ENCODE assay signal across 8 mouse cellular contexts in the genomic region with DNA sequence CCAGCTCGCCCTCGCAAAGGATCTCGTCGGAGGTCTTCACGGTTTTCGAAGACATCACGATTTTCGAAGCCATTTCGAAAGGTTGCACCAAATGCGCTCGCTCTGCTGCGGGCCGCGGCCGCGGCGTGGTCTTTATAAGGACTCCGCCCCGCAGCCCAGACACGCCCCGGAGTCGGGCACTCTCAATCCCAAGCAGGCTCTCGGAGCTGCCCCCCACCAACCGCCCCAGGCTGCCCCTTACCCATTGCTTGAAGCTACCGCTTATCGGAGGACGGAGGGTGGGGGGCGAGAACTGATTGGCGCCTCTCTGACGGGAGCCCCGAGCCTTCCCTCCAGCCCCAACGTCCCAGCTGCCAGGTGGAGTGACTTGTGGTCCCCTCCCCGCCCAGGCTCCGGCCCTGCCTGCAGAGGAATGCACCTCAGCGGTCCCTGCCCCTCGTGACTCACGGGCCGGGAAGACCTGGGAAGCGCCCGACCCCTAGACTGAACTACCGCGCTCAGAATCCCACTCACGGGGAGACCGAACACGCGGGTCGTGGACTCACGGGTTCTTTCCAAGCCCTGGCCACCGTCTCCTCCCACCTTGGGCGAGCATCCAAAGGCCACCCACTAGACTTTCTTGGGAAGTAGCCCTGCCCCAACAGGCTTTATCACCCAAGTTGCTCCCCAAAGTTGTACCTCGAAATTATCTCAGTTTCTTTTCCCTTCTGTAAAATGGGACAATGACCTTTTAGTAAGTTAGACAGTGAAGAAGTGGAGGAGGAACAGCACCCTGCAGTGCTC. TPM values are rescaled to one million over a fixed set of nuclear protein-coding genes. Genes with fewer than 3 reads are reported as not detected.
DNase-seq lines count a peak whose midpoint lies in the region; ATAC-seq and TF ChIP-seq lines count a peak whose summit lies in the region.

A gene (minus strand): TSS at position 733 of the 783 bp plus-strand sequence.

- no peak for TF ChIP-seq EP300 in liver, postnatal 0 days (IDR thresholded peaks at IDR 0.05; ENCODE audit: low read depth)

- peak; percentile 50 for ATAC-seq in intestine, embryonic 16.5 days
- no peak for ATAC-seq in liver, postnatal 0 days

- peak within 1 kb of the TSS; percentile 84 for H3K4me2 ChIP-seq in intestine, embryonic 16.5 days (ENCODE audit: low read depth, low read length)
- H3K4me2 ChIP-seq in liver, postnatal 0 days (ENCODE audit: low read depth, low read length) = peak within 1 kb of the TSS; percentile 73

- H3K36me3 ChIP-seq in spleen, adult 2 months (ENCODE audit: control insufficient read depth, insufficient read depth, low read length) = no peaks in the 10 kb centered on the region
- no peaks in the 10 kb centered on the region for H3K36me3 ChIP-seq in intestine, embryonic 16.5 days (ENCODE audit: control insufficient read depth, insufficient read depth, low read length)
- H3K36me3 ChIP-seq in liver, postnatal 0 days (replicated peaks; ENCODE audit: insufficient read depth, low read length) = no peaks in the 10 kb centered on the region

- no peak for DNase-seq in spleen, adult 2 months (ENCODE audit: low read depth in 1 of 2, low spot score in 2 of 2)
- DNase-seq in spleen, postnatal 10 days (ENCODE audit: low spot score in 2 of 2) = no peak
- DNase-seq in liver, postnatal 0 days = no peak
- no peak for DNase-seq in adipocyte (ENCODE audit: low spot score)
- no peak for DNase-seq in layer of hippocampus, postnatal 36 days

- H3K27ac ChIP-seq in spleen, adult 2 months (ENCODE audit: insufficient read depth, low read length) = no peak within 1 kb of the TSS
- no peak within 1 kb of the TSS for H3K27ac ChIP-seq in embryonic fibroblast, embryonic 13.5 days (ENCODE audit: insufficient read depth, low read length)
- H3K27ac ChIP-seq in intestine, embryonic 16.5 days (ENCODE audit: low read length) = no peak within 1 kb of the TSS
- no peak within 1 kb of the TSS for H3K27ac ChIP-seq in liver, postnatal 0 days (ENCODE audit: low read depth)
- H3K27ac ChIP-seq in olfactory bulb, adult 2 months (ENCODE audit: insufficient read depth, low read depth, low read length) = no peak within 1 kb of the TSS

- no peak for TF ChIP-seq CTCF in spleen, adult 2 months (IDR thresholded peaks at IDR 0.05; ENCODE audit: extremely low read depth, insufficient read depth, insufficient read length, insufficient replicate concordance)
- no peak for TF ChIP-seq CTCF in embryonic fibroblast, embryonic 13.5 days (IDR thresholded peaks at IDR 0.05; ENCODE audit: borderline replicate concordance, insufficient read depth, low read length)
- no peak for TF ChIP-seq CTCF in liver, postnatal 0 days (IDR thresholded peaks at IDR 0.05; ENCODE audit: low read depth)
- no peak for TF ChIP-seq CTCF in olfactory bulb, adult 2 months (IDR thresholded peaks at IDR 0.05; ENCODE audit: insufficient read depth, low read depth, low read length)

- WGBS in spleen, adult 2 months = 5% methylated on average over 51 of the region's 51 CpGs
- 3% methylated on average over 51 of the region's 51 CpGs for WGBS in intestine, embryonic 16.5 days
- WGBS in liver, postnatal 0 days (ENCODE audit: insufficient replicate concordance) = 3% methylated on average over 51 of the region's 51 CpGs
- 5% methylated on average over 51 of the region's 51 CpGs for WGBS in olfactory bulb, adult 2 months

- H3K9me3 ChIP-seq in intestine, embryonic 16.5 days (ENCODE audit: control insufficient read depth, low read length) = no peaks in the 10 kb centered on the region
- no peaks in the 10 kb centered on the region for H3K9me3 ChIP-seq in liver, postnatal 0 days (ENCODE audit: low read length)

- H3K4me3 ChIP-seq in spleen, adult 2 months (ENCODE audit: extremely low read depth, insufficient read depth, insufficient read length) = peak within 1 kb of the TSS; percentile 25; the same call in 1 of the 2 replicates
- H3K4me3 ChIP-seq in embryonic fibroblast, embryonic 13.5 days (ENCODE audit: insufficient read depth, low read length) = peak within 1 kb of the TSS; percentile 35
- peak within 1 kb of the TSS; percentile 52 for H3K4me3 ChIP-seq in intestine, embryonic 16.5 days (ENCODE audit: low read length)
- H3K4me3 ChIP-seq in liver, postnatal 0 days (ENCODE audit: low read depth, low read length) = peak within 1 kb of the TSS; percentile 36
- H3K4me3 ChIP-seq in olfactory bulb, adult 2 months (ENCODE audit: insufficient read depth, low read depth, low read length) = peak within 1 kb of the TSS; percentile 25

- H3K27me3 ChIP-seq in spleen, adult 2 months (ENCODE audit: control insufficient read depth, insufficient read depth, low read length) = peaks cover 15% of the 10 kb centered on the region
- peaks cover 22% of the 10 kb centered on the region for H3K27me3 ChIP-seq in intestine, embryonic 16.5 days (replicated peaks; ENCODE audit: control insufficient read depth, insufficient read depth, low read length)
- H3K27me3 ChIP-seq in liver, postnatal 0 days (ENCODE audit: insufficient read depth, low read length) = peaks cover 41% of the 10 kb centered on the region

- TF ChIP-seq POLR2A in spleen, adult 2 months (IDR thresholded peaks at IDR 0.05; ENCODE audit: low read depth, low read length) = no peak
- no peak for TF ChIP-seq POLR2A in embryonic fibroblast, embryonic 13.5 days (IDR thresholded peaks at IDR 0.05; ENCODE audit: low read depth, low read length)
- no peak for TF ChIP-seq POLR2A in olfactory bulb, adult 2 months (IDR thresholded peaks at IDR 0.05; ENCODE audit: insufficient read depth, low read depth, low read length)

- H3K4me1 ChIP-seq in spleen, adult 2 months (ENCODE audit: control insufficient read depth, insufficient read depth, insufficient read length) = peaks cover 3% of the 10 kb centered on the region; the same call in 1 of the 2 replicates
- no peaks in the 10 kb centered on the region; the same call in 1 of the 2 replicates for H3K4me1 ChIP-seq in embryonic fibroblast, embryonic 13.5 days (ENCODE audit: control insufficient read depth, insufficient read depth, low read length)
- H3K4me1 ChIP-seq in intestine, embryonic 16.5 days (ENCODE audit: control insufficient read depth, insufficient read depth, low read length) = peaks cover 19% of the 10 kb centered on the region
- peaks cover 5% of the 10 kb centered on the region; the same call in 1 of the 2 replicates for H3K4me1 ChIP-seq in liver, postnatal 0 days (ENCODE audit: insufficient read depth)
- peaks cover 15% of the 10 kb centered on the region for H3K4me1 ChIP-seq in olfactory bulb, adult 2 months (ENCODE audit: control insufficient read depth, insufficient read depth, low read length)

- peak within 1 kb of the TSS; percentile 61 for H3K9ac ChIP-seq in intestine, embryonic 16.5 days (ENCODE audit: low read depth, low read length)
- peak within 1 kb of the TSS; percentile 8; the same call in 1 of the 2 replicates for H3K9ac ChIP-seq in liver, postnatal 0 days (replicated peaks)

RNA-seq across cellular contexts. Expression of the gene that starts here (rescaled TPM):
- 0.37 and 1.2 TPM in 2 replicates for polyA plus RNA-seq in spleen, adult 2 months (2012; rRNA removed)
- not detected in 2 replicates for polyA plus RNA-seq in embryonic fibroblast, embryonic 13.5 days (2011; ENCODE audit: insufficient read length, low read depth, missing spikeins)
- polyA plus RNA-seq in intestine, embryonic 16.5 days (2015; fragmentation: Nextera tagmentation; extraction: Ambion mirVana) = 11.7 and 16.1 TPM in 2 replicates
- polyA plus RNA-seq in liver, postnatal 0 days (2015; fragmentation: Nextera tagmentation; extraction: Ambion mirVana) = 10.5 and 10.8 TPM in 2 replicates
- not detected in 2 replicates for polyA plus RNA-seq in olfactory bulb, adult 2 months (2012; ENCODE audit: insufficient read depth, insufficient read length, low replicate concordance, missing spikeins)
- not detected for total RNA-seq in layer of hippocampus, postnatal 36 days (2021)
